Mouse (Mus musculus) hindbrain, postnatal 0 days (tissue): ENCODE data around the gene Gucy2g. TPM values are rescaled to one million over a fixed set of nuclear protein-coding genes. Genes with fewer than 3 reads are reported as not detected.
A peak's percentile ranks its signal among the peaks of the same experiment; 100 is the strongest.

Source experiments
- ATAC-seq: fragments of 200-750 bp; cut with Nextera tagmentation; 2 replicates; pipeline ENCODE4 v1.8.0; 2017; ENCODE audit warnings: mild to moderate bottlenecking, moderate TSS enrichment, moderate library complexity
- DNase-seq: peaks from one replicate; pipeline ENCODE4 v3.0.0-alpha.2; 2015; ENCODE audit warnings: low spot score
- H3K27ac ChIP-seq: fragments of 300-500 bp; sonication (generic); 2 replicates; pipeline ENCODE4 v1.5.1; 2014; ENCODE audit warnings: mild to moderate bottlenecking
- H3K27me3 ChIP-seq: fragments of 300-500 bp; sonication (generic); 2 replicates; pipeline ENCODE4 v1.6.1; 2014; ENCODE audit warnings: low read length, mixed read lengths; ENCODE audit not compliant: insufficient read depth
- H3K36me3 ChIP-seq: fragments of 300-500 bp; sonication (generic); 2 replicates; pipeline ENCODE4 v1.6.1; 2014; ENCODE audit warnings: low read length, mixed read lengths; ENCODE audit not compliant: insufficient read depth
- H3K4me1 ChIP-seq: fragments of 300-500 bp; sonication (generic); 2 replicates; pipeline ENCODE4 v1.6.1; 2014; ENCODE audit warnings: antibody characterized with exemption, low read length, mixed read lengths; ENCODE audit not compliant: insufficient read depth
- H3K4me2 ChIP-seq: fragments of 300-500 bp; sonication (generic); 2 replicates; pipeline ENCODE4 v1.6.1; 2014; ENCODE audit warnings: low read depth, mild to moderate bottlenecking, low read length, moderate library complexity, mixed read lengths
- H3K4me3 ChIP-seq: fragments of 300-500 bp; sonication (generic); 2 replicates; pipeline ENCODE4 v1.5.1; 2014; ENCODE audit warnings: low read length
- H3K9ac ChIP-seq: fragments of 300-500 bp; sonication (generic); replicated peaks from 2 replicates; pipeline ENCODE4 v1.6.1; 2014; ENCODE audit warnings: mild to moderate bottlenecking, low read length, moderate library complexity, mixed read lengths
- H3K9me3 ChIP-seq: fragments of 300-500 bp; sonication (generic); 2 replicates; pipeline ENCODE4 v1.6.1; 2016; ENCODE audit warnings: low read length, mixed read lengths
- CTCF ChIP-seq: IDR thresholded peaks from 2 replicates; pipeline ENCODE4 v1.5.1; 2016; ENCODE audit warnings: antibody characterized with exemption, control low read depth, low read depth
- WGBS: fragments of 180-500 bp; shearing (Covaris S2); extraction: QIAGEN DNeasy Blood & Tissue Kit; methylation state at CpG from one replicate; pipeline ENCODE4 v1.1.7; 2014; 5-methylcytosine and 5-hydroxymethylcytosine counted together
- polyA plus RNA-seq: library from polyadenylated mRNA; unstranded; fragments of >200 nt; fragmentation: Nextera tagmentation; extraction: Ambion mirVana; gene quantifications from 2 replicates; pipeline ENCODE4 v1.2.1, GENCODE M21; 2015
- total RNA-seq: library from RNA; depleted of rRNA; stranded (reverse); fragments of >200 nt; gene quantifications from 2 replicates; pipeline ENCODE4 v1.2.3, GENCODE M21; 2014

Gene Gucy2g
- total and polyA plus RNA-seq, 2 experiments from 2014 or later: 0.09 TPM; not detected in 1

GRCm38 (mm10) chr19:55232136-55232535 is 8.9 kb downstream of the Gucy2g start:
- Histone ChIP-seq H3K9me3 (no peaks in the 10 kb centered on the region), H3K27me3 (no peaks in the 10 kb centered on the region), H3K4me3 (no peak overlapping the region), H3K9ac (no peak overlapping the region), H3K4me1 (no peaks in the 10 kb centered on the region), H3K36me3 (no peaks in the 10 kb centered on the region), H3K27ac (no peak overlapping the region), H3K4me2 (no peak overlapping the region)
- no peak for ATAC-seq
- no peak for DNase-seq
- WGBS: 46% methylated on average over 8 of the region's 8 CpGs
- no peak for TF ChIP-seq CTCF

GRCm38 (mm10) chr19:55231081-55231480 is 10.0 kb downstream of the Gucy2g start:
- DNase-seq: no peak
- H3K4me3 ChIP-seq: no peak overlapping the region
- no peaks in the 10 kb centered on the region for H3K4me1 ChIP-seq
- WGBS: 74% methylated on average over 10 of the region's 10 CpGs
- no peak overlapping the region for H3K27ac ChIP-seq
- no peaks in the 10 kb centered on the region for H3K9me3 ChIP-seq
- no peaks in the 10 kb centered on the region for H3K27me3 ChIP-seq
- no peak overlapping the region for H3K4me2 ChIP-seq
- no peaks in the 10 kb centered on the region for H3K36me3 ChIP-seq
- no peak overlapping the region for H3K9ac ChIP-seq
- no peak for ATAC-seq
- no peak for TF ChIP-seq CTCF

GRCm38 (mm10) chr19:55227135-55227534 is 13.9 kb downstream of the Gucy2g start:
- ATAC-seq (no peak), DNase-seq (no peak)
- H3K27ac ChIP-seq: no peak overlapping the region
- no peaks in the 10 kb centered on the region for H3K36me3 ChIP-seq
- H3K4me1 ChIP-seq: no peaks in the 10 kb centered on the region
- H3K9ac ChIP-seq: no peak overlapping the region
- WGBS: 84% methylated on average over 7 of the region's 7 CpGs
- no peaks in the 10 kb centered on the region for H3K27me3 ChIP-seq
- TF ChIP-seq CTCF: peak; percentile 31
- H3K9me3 ChIP-seq: no peaks in the 10 kb centered on the region
- H3K4me2 ChIP-seq: no peak overlapping the region
- no peak overlapping the region for H3K4me3 ChIP-seq

DNA sequence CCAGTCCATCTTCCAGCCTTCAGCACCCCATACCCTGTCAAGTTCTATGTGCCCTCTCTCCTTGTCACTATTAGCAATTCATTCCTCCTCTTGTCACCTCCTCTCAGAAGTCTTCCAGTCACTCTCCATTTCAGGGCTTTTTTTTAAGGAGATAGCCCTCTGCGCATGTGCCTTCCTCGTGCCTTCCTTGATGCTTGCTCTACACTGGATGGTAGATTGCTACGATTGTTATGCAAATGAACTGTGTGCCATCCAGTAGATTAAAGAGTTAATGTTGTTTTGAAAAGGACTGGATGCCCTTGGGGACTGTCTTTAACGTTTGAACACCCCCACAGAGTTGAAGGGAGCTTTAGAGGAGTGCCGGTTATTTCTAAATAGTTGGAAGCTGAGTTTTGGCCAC is 14.4 kb downstream of the Gucy2g start:
- Histone ChIP-seq H3K27me3 (no peaks in the 10 kb centered on the region), H3K36me3 (no peaks in the 10 kb centered on the region), H3K9me3 (no peaks in the 10 kb centered on the region), H3K9ac (no peak overlapping the region), H3K4me2 (no peak overlapping the region), H3K4me3 (no peak overlapping the region), H3K4me1 (no peaks in the 10 kb centered on the region), H3K27ac (no peak overlapping the region)
- no peak for DNase-seq
- 55% methylated on average over 5 of the region's 5 CpGs for WGBS
- TF ChIP-seq CTCF: no peak
- ATAC-seq: no peak

DNA sequence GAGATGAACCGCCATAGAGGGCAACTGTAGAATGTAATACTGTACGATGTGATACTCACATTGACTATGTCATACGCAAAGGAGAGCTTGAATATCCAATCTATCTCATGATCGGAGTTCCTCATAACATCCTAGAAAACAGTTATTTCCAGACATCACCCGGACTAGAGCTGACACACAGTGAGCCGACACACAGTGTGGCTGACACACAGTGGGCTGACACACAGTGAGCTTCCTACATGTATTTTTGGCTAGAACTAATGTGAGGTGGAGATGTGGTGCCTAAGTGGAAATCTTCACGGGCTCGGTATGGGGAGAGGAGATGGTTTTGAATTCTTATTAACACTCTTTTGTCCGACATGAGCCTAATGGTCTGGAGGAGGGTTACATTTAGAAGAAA is 18.8 kb downstream of the Gucy2g start:
- no peak for TF ChIP-seq CTCF
- DNase-seq: no peak
- Histone ChIP-seq H3K27ac (no peak overlapping the region), H3K4me1 (peaks cover 4% of the 10 kb centered on the region; the same call in 1 of the 2 replicates), H3K4me2 (no peak overlapping the region), H3K9ac (no peak overlapping the region), H3K9me3 (no peaks in the 10 kb centered on the region), H3K27me3 (no peaks in the 10 kb centered on the region), H3K36me3 (no peaks in the 10 kb centered on the region), H3K4me3 (no peak overlapping the region)
- ATAC-seq: no peak
- WGBS: 91% methylated on average over 9 of the region's 9 CpGs

DNA sequence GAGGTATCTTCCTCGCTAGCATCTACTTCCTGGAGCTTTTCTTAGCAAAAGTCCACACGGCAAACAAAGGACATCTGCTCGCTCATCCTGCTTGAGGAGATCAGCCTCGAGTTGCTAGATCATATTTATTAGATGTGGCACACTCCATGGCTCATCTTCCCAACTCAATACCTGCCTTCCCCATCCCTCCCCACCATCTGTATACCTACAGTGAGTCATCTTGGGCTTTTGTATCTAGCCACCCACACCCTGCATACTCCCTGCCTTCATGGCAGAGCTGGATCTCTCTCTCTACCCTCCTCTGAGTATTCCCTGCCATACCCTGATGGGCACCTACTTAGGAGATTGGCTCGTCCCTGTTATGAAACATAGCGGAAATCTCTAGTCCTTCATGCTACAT is 19.8 kb downstream of the Gucy2g start:
- DNase-seq (no peak), ATAC-seq (no peak)
- WGBS: 81% methylated on average over 6 of the region's 6 CpGs
- H3K4me3 ChIP-seq: no peak overlapping the region
- H3K4me1 ChIP-seq: peaks cover 4% of the 10 kb centered on the region; the same call in 1 of the 2 replicates
- no peaks in the 10 kb centered on the region for H3K27me3 ChIP-seq
- TF ChIP-seq CTCF: no peak
- H3K27ac ChIP-seq: no peak overlapping the region
- H3K4me2 ChIP-seq: no peak overlapping the region
- no peaks in the 10 kb centered on the region for H3K36me3 ChIP-seq
- no peak overlapping the region for H3K9ac ChIP-seq
- H3K9me3 ChIP-seq: no peaks in the 10 kb centered on the region

- Histone ChIP-seq H3K9me3 (no peaks in the 10 kb centered on the region), H3K9ac (no peak overlapping the region), H3K4me2 (no peak overlapping the region), H3K4me3 (no peak overlapping the region), H3K27ac (no peak overlapping the region), H3K4me1 (peaks cover 4% of the 10 kb centered on the region; the same call in 1 of the 2 replicates), H3K36me3 (no peaks in the 10 kb centered on the region), H3K27me3 (no peaks in the 10 kb centered on the region)
- no peak for TF ChIP-seq CTCF
- DNase-seq: no peak
- no peak for ATAC-seq
- 76% methylated on average over 8 of the region's 8 CpGs for WGBS
These were observed 21.7 kb downstream of the Gucy2g start for GRCm38 (mm10) chr19:55219359-55219758.
